Mouse (Mus musculus): ENCODE measurements around the gene AI854703.

- TF ChIP-seq POLR2A (IDR thresholded peaks at IDR 0.05; ENCODE audit: borderline replicate concordance, extremely low read depth, low read depth, low read length) = no peak
- no peak for TF ChIP-seq CTCF (IDR thresholded peaks at IDR 0.05; ENCODE audit: insufficient read depth, low read length)
Measured at GRCm38 (mm10) chr6:48591221-48591845, 35.2 kb upstream of the AI854703 start.
